26 mouse cellular contexts compared by ENCODE assay signal in the genomic region with DNA sequence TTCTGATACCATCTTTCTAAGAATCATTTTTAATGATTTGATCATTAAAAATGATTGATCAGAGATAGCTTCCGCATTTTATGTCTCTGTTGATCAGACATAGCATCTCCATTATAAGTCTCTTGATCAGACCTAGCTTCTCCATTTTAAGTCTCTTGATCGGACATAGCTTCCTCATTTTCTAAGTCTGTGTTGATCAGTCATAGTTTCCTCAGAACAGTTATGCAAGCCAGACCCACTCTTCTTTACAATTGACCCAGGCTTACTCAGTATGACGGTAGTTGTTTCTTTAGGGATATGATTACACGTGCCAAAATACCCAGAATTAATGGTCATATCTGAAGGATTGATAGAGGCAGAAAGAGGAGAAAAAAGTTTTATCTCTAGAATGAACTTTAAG. TPM values are rescaled to one million over a fixed set of nuclear protein-coding genes. Genes with fewer than 3 reads are reported as not detected.
DNase-seq lines count a peak whose midpoint lies in the region; ATAC-seq lines count a peak whose summit lies in the region.
"Had no signal": no experiment of that assay in that cellular context is flagged by ENCODE, and none has a peak within 500 bp of the region (broad histone marks: within the 10 kb centered on the region; RNA-seq: fewer than 3 reads in every experiment).

No protein-coding gene starts in this region.

- no peak overlapping the region for H3K4me2 ChIP-seq in liver, embryonic 13.5 days
- no peak overlapping the region for H3K4me2 ChIP-seq in liver, embryonic 12.5 days
- H3K4me2 ChIP-seq: embryonic facial prominence, embryonic 15.5 days; forebrain, embryonic 12.5 days; heart, embryonic 12.5 days; hindbrain, embryonic 14.5 days; midbrain, embryonic 15.5 days had no signal

- H3K4me1 ChIP-seq in liver, embryonic 13.5 days (replicated peaks): no peaks in the 10 kb centered on the region
- H3K4me1 ChIP-seq in liver, embryonic 12.5 days: no peaks in the 10 kb centered on the region
- H3K4me1 ChIP-seq: embryonic facial prominence, embryonic 10.5 days; embryonic facial prominence, embryonic 15.5 days; forebrain, embryonic 12.5 days; midbrain, embryonic 10.5 days; midbrain, embryonic 15.5 days had no signal

- DNase-seq in liver, embryonic 13.5 days: no peak
- peak; percentile 3 for DNase-seq in MEL-GATA-1-ER (ENCODE audit: extremely low read depth, low read depth)
- DNase-seq in splenic B cell, adult 2 months (ENCODE audit: low read depth, low spot score): peak; percentile 32
- DNase-seq in spleen, adult 18-20 months: no peak
- DNase-seq in gastrocnemius, adult 18-20 months (ENCODE audit: low spot score): no peak
- DNase-seq: adrenal gland, postnatal 25 days; cerebellum, adult 18-20 months; cerebellum, postnatal 10 days; gastrocnemius, postnatal 36 days; heart, adult 2 months; heart, postnatal 4 days; kidney, adult 9 months; kidney, postnatal 14 days; liver; lung, adult 2 months; lung, postnatal 14 days; right cerebral cortex, adult 18-20 months had no signal

- 48% methylated on average over 4 of the region's 4 CpGs for WGBS in liver, embryonic 13.5 days (ENCODE audit: insufficient replicate concordance)
- WGBS in liver, embryonic 12.5 days (ENCODE audit: insufficient replicate concordance): 60% methylated on average over 4 of the region's 4 CpGs
- WGBS in macrophage (ENCODE audit: missing documents): 19% methylated on average over 4 of the region's 4 CpGs

- no peaks in the 10 kb centered on the region for H3K9me3 ChIP-seq in liver, embryonic 13.5 days (replicated peaks)
- no peaks in the 10 kb centered on the region for H3K9me3 ChIP-seq in liver, embryonic 12.5 days (replicated peaks)
- H3K9me3 ChIP-seq: embryonic facial prominence, embryonic 10.5 days; embryonic facial prominence, embryonic 15.5 days; forebrain, embryonic 12.5 days; heart, embryonic 12.5 days; midbrain, embryonic 10.5 days; midbrain, embryonic 15.5 days had no signal

- no peaks in the 10 kb centered on the region for H3K36me3 ChIP-seq in liver, embryonic 13.5 days
- no peaks in the 10 kb centered on the region for H3K36me3 ChIP-seq in liver, embryonic 12.5 days
- H3K36me3 ChIP-seq in macrophage (ENCODE audit: inconsistent target): no peaks in the 10 kb centered on the region
- no peaks in the 10 kb centered on the region for H3K36me3 ChIP-seq in splenic B cell, adult 2 months (ENCODE audit: control insufficient read depth, insufficient read depth, low read length, poor library complexity, severe bottlenecking)
- H3K36me3 ChIP-seq: embryonic facial prominence, embryonic 10.5 days; embryonic facial prominence, embryonic 15.5 days; forebrain, embryonic 12.5 days; heart, embryonic 12.5 days; midbrain, embryonic 10.5 days; midbrain, embryonic 15.5 days had no signal

- H3K27ac ChIP-seq in liver, embryonic 13.5 days: no peak overlapping the region
- H3K27ac ChIP-seq in liver, embryonic 12.5 days: no peak overlapping the region
- peak overlapping the region; percentile 63 for H3K27ac ChIP-seq in macrophage
- H3K27ac ChIP-seq: embryonic facial prominence, embryonic 10.5 days; embryonic facial prominence, embryonic 15.5 days; forebrain, embryonic 12.5 days; heart, adult 2 months; hindbrain, embryonic 14.5 days; midbrain, embryonic 10.5 days; midbrain, embryonic 15.5 days had no signal

- no peak overlapping the region for H3K4me3 ChIP-seq in liver, embryonic 13.5 days (replicated peaks)
- H3K4me3 ChIP-seq in liver, embryonic 12.5 days: no peak overlapping the region
- H3K4me3 ChIP-seq in macrophage (ENCODE audit: inconsistent target): no peak overlapping the region
- H3K4me3 ChIP-seq: embryonic facial prominence, embryonic 10.5 days; embryonic facial prominence, embryonic 15.5 days; forebrain, embryonic 12.5 days; heart, adult 2 months; heart, embryonic 12.5 days; midbrain, embryonic 10.5 days; midbrain, embryonic 15.5 days had no signal

- H3K79me2 ChIP-seq in macrophage (ENCODE audit: inconsistent target): no peaks in the 10 kb centered on the region

- H3K27me3 ChIP-seq in liver, embryonic 13.5 days: no peaks in the 10 kb centered on the region
- no peaks in the 10 kb centered on the region for H3K27me3 ChIP-seq in liver, embryonic 12.5 days (replicated peaks)
- H3K27me3 ChIP-seq in splenic B cell, adult 2 months (ENCODE audit: control insufficient read depth, insufficient read depth, low read length, poor library complexity, severe bottlenecking): no peaks in the 10 kb centered on the region
- H3K27me3 ChIP-seq: embryonic facial prominence, embryonic 15.5 days; forebrain, embryonic 12.5 days; heart, embryonic 12.5 days; midbrain, embryonic 15.5 days had no signal

- ATAC-seq in liver, embryonic 13.5 days (ENCODE audit: low read depth): peak; percentile 34; the same call in 1 of the 2 replicates
- ATAC-seq in liver, embryonic 12.5 days: no peak
- ATAC-seq: midbrain, embryonic 15.5 days had no signal

- no peak overlapping the region for H3K9ac ChIP-seq in liver, embryonic 13.5 days
- no peak overlapping the region for H3K9ac ChIP-seq in liver, embryonic 12.5 days
- H3K9ac ChIP-seq: embryonic facial prominence, embryonic 15.5 days; forebrain, embryonic 12.5 days; heart, embryonic 12.5 days; hindbrain, embryonic 14.5 days; midbrain, embryonic 15.5 days had no signal

RNA-seq across cellular contexts. Expression of a gene that starts 31.3 kb away (rescaled TPM):
- 16.0 and 19.8 TPM in 2 replicates for polyA plus RNA-seq in liver, embryonic 13.5 days (2015; fragmentation: Nextera tagmentation; extraction: Ambion mirVana)
- 10.3 and 11.0 TPM in 2 replicates for polyA plus RNA-seq in liver, embryonic 12.5 days (2016; fragmentation: Nextera tagmentation; extraction: Ambion mirVana)
- 100 to 1,000 TPM in 8 of 26 experiments, 10 to 100 TPM in 17, 1 to 10 TPM in 1; 9.6 to 358 (median 52.5) TPM for total RNA-seq in macrophage (2018; cell fraction: chromatin; rRNA removed)
- 100 to 1,000 TPM in 25 of 26 experiments, 10 to 100 TPM in 1; 65.8 to 754 (median 283) TPM for total RNA-seq in macrophage (2018; cell fraction: cytosol; rRNA removed)
- 1,000 to 10,000 TPM in 1 of 26 experiments, 100 to 1,000 TPM in 15, 10 to 100 TPM in 10; 47.4 to 1,012 (median 148) TPM for total RNA-seq in macrophage (2018; cell fraction: nucleus; rRNA removed)
- polyA plus RNA-seq in macrophage (2018): 128 to 1,439 TPM (median 932 TPM) in 3 replicates
- 100 to 1,000 TPM; 250 to 344 TPM for total RNA-seq in gastrocnemius, adult 18-20 months (2021)

Comparison
In these comparisons a context has a peak if more than half of its experiments do, and no peak if none do; other contexts are left out.
1. DNase-seq: peak in MEL-GATA-1-ER (single experiment) and splenic B cell, adult 2 months (single experiment); none in liver, embryonic 13.5 days (single experiment), spleen, adult 18-20 months (0 of 2) and gastrocnemius, adult 18-20 months (single experiment).